Comparison of ENCODE assay signal across 8 mouse cellular contexts in the genomic region with DNA sequence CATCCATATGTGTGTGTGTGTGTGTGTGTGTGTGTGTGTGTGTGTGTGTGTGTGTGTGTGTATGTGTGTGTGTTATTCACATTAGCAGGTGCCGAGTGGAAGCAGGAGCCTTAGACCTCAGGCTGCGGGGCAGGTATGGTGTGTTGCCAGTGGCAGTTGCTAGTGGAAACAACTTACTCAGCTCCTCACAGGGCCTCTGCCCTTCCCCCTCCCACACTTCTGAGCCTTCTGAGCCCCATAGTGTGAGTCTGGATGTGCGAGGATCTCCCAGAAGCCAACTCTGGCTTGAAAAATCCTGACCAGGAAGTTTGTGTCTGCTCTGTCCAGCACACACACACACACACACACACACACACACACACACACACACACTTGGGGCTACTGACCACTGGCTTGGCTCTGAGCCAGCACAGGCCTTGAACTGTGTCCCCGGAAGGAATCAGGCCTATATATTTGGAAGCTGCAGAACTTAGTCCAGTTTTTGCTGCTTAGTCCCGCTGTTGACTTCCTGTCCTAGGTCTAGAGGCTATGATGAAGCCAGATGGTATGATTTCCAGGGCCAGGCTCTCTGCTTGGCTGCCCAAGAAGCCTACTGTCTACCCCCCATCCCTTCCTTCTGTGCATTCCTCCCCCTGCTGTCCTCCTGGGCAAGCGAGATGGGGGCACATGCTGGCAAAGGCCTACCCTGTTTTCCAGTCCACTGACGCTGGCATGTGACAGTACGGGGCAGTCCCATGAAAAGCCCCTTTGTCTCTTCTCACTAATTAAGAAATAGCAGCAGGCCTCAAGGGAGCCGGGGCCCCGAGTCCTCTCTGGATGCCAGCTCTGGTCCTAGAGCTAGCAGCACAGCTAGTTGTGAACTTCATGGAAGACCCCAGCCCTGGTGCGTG. TPM values are rescaled to one million over a fixed set of nuclear protein-coding genes. Genes with fewer than 3 reads are reported as not detected.
A peak's percentile ranks its signal among the peaks of the same experiment; 100 is the strongest.
DNase-seq lines count a peak whose midpoint lies in the region; ATAC-seq lines count a peak whose summit lies in the region.

No protein-coding gene starts in this region.

- DNase-seq in frontal cortex, postnatal 25 days (ENCODE audit: low spot score in 2 of 2): no peak
- peak; percentile 90 for DNase-seq in cerebellum, adult 9-10 months
- DNase-seq in spleen, adult 12 weeks (ENCODE audit: low spot score): no peak
- DNase-seq in lung, postnatal 36 days: no peak
- DNase-seq in adrenal gland, adult 18-20 months (ENCODE audit: low spot score in 2 of 2): no peak

- 47% methylated on average over 11 of the region's 11 CpGs for WGBS in hindbrain, embryonic 12.5 days
- 50% methylated on average over 11 of the region's 11 CpGs for WGBS in midbrain, embryonic 13.5 days

- H3K4me3 ChIP-seq in hindbrain, embryonic 12.5 days: no peak overlapping the region
- no peak overlapping the region for H3K4me3 ChIP-seq in midbrain, embryonic 13.5 days (replicated peaks)

- H3K36me3 ChIP-seq in hindbrain, embryonic 12.5 days: no peaks in the 10 kb centered on the region
- no peaks in the 10 kb centered on the region for H3K36me3 ChIP-seq in midbrain, embryonic 13.5 days

- H3K27me3 ChIP-seq in hindbrain, embryonic 12.5 days: no peaks in the 10 kb centered on the region
- H3K27me3 ChIP-seq in midbrain, embryonic 13.5 days: no peaks in the 10 kb centered on the region

- peak overlapping the region; percentile 74 for H3K27ac ChIP-seq in hindbrain, embryonic 12.5 days
- H3K27ac ChIP-seq in midbrain, embryonic 13.5 days: peak overlapping the region; percentile 49

- no peak overlapping the region for H3K4me2 ChIP-seq in hindbrain, embryonic 12.5 days (replicated peaks)
- no peak overlapping the region for H3K4me2 ChIP-seq in midbrain, embryonic 13.5 days (replicated peaks)

- 0 out of 2 replicates have a peak, but pooled peaks have one; percentile 35 for ATAC-seq in frontal cortex, adult (ENCODE audit: low TSS enrichment)
- peak; percentile 76 for ATAC-seq in hindbrain, embryonic 12.5 days (ENCODE audit: low FRiP score)
- peak; percentile 82 for ATAC-seq in midbrain, embryonic 13.5 days

- H3K9ac ChIP-seq in hindbrain, embryonic 12.5 days: no peak overlapping the region
- no peak overlapping the region for H3K9ac ChIP-seq in midbrain, embryonic 13.5 days (replicated peaks)

- H3K9me3 ChIP-seq in hindbrain, embryonic 12.5 days (replicated peaks): no peaks in the 10 kb centered on the region
- no peaks in the 10 kb centered on the region for H3K9me3 ChIP-seq in midbrain, embryonic 13.5 days

- H3K4me1 ChIP-seq in hindbrain, embryonic 12.5 days: peaks cover 24% of the 10 kb centered on the region
- H3K4me1 ChIP-seq in midbrain, embryonic 13.5 days (replicated peaks): peaks cover 27% of the 10 kb centered on the region

RNA-seq across cellular contexts. Expression of a gene that starts 22.2 kb away (rescaled TPM):
- polyA plus RNA-seq in hindbrain, embryonic 12.5 days (2016; fragmentation: Nextera tagmentation; extraction: Ambion mirVana): 12.6 and 13.6 TPM in 2 replicates
- 13.1 and 14.8 TPM in 2 replicates for polyA plus RNA-seq in midbrain, embryonic 13.5 days (2015; fragmentation: Nextera tagmentation; extraction: Ambion mirVana)
- 10 to 100 TPM in 1 of 2 experiments, 1 to 10 TPM in 1; 4.6 to 15.9 TPM for total RNA-seq in adrenal gland, adult 18-20 months (2021)
